Mouse (Mus musculus): ENCODE measurements around the gene Abraxas1.
A peak's percentile ranks its signal among the peaks of the same experiment; 100 is the strongest.

Gene Abraxas1

DNA sequence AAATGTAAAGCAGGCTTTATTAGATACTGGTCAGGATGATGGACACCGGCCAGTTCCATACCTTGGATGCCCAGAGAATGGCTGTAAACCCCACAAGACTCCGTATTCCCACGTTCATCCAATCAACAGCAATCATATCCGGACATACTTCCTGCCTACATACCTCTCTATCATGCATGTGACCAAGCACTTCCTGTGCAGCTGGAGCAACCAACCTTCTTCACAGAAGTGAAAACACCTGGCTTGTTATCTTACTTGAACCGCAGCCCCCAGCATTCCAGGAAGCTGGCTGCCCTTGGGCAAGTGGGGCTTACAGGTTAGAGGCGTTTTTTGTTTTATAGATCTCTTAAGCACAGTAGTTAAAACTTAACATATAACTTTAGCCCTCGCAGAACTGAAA lies 2.1 kb upstream of the Abraxas1 start:
- no peak for DNase-seq (ENCODE audit: low spot score)

DNA sequence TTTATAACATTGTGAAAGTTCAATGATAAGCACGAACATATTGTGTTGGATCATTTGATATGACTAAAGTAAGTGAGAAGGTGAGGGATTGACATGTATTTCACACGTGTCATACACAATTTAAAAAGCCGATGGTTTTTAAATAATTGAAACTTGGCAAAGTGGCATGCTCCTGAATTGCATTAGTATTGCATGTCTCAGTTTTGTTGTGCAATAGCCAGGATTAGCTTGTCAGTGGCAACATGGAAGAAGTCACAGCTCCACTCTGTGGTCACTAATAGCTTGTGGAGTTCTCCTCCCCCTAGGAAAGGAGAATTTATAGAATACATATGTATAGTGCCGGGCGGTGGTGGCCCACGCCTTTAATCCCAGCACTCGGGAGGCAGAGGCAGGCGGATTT lies 610 bp upstream of the Abraxas1 start:
- no peak for DNase-seq (ENCODE audit: low spot score)

DNA sequence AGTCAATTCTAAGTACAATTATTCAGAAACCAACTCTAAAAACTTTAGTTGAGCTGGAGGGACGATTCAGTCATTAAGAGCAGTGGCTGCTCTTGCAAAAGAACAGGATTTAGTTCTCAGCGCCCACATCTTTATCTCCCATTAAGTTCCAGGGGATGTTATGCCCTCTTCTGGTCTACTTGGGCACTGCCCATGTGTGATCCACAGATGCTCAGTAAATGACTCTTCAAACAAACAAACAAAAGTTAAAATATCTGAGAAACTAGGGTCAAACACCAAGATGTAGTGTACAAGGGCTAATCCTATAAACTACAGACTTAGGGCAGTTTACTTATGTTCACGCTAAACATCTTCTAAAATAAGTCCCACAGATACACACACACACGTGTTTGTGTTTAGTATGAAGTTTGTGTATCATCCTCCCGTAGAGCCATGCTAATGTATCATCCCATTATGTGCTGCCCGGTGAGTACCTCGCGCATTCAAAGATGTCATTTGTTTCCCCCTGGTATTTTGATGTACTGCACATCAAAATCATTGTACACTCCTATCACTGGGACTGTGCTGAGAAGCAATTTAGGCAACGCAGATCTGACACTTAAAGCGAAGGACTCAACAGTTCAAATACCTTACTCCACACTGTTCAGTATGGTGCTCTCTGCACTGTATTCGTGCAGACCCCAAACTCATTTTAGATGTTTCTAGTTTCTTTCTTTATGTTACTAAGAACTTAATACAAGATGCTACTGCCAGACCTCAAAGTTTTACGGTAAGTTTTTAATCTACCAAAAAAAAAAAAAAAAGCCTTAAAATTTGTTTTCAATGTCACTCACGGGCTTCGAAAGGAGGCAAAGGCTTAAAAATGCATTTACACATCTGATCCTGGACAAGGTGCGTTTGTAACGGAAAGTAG lies 941 bp downstream of the Abraxas1 start:
- DNase-seq (ENCODE audit: low spot score) = no peak

DNA sequence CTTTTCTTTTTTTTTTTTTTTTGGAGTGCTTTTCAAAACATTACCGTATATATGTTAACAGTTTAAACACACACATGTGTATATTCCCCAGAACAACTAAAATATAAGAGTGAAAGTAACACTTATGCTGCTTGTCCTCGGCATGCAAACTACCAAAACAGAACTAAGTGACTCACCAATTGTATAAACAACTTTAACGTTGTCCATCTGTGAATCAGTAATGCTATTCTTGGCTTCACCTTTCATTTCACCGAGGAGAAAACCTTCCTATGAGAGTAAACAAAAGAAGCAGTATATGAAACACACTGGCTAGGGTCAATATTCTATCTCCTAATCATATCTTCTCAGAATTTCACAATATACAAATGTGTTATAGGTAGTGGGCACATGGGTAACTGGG lies 2.4 kb downstream of the Abraxas1 start:
- DNase-seq (ENCODE audit: low spot score) = no peak

DNA sequence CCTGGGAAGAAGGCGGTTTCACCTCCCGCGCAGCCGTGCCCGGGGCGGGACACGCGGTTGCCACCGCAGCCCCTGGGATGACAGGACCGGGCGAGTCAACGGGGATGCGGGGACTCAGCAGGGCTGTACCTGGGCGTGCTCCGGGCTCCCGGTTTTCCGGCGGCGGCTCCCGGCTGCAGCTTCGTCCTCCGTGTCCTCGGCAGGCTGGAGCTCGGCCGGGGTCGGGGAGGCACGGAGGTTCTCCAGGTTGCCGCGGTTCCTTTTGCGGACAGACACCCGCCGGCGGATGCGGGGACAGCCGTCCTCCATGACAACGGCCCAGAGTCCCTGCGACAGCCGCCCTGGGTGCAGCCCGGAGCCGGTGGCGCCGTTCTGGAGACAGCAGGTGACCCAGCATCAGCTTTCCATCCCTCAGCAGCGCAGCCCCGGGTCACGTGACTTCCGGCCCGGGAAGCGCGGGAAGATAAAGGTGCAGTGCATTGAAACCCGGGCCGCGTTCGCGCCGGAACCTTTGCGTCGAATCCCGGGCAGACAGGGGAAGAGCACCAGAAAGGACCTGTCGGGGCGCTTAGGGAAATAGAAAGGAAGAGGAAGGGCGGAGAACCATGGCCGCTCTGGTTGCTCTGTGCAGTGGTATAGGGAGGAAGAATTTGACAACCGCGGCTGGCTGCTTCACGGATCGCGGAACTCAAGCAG lies 22.5 kb downstream of the Abraxas1 start, which contains the start of the genes Helq and Mrps18c:
Gene Helq (minus strand): TSS at position 434 of the 696 bp plus-strand sequence.
Gene Mrps18c (plus strand): TSS at position 463 of the 696 bp plus-strand sequence.
- DNase-seq (ENCODE audit: low spot score) = peak; percentile 93

DNA sequence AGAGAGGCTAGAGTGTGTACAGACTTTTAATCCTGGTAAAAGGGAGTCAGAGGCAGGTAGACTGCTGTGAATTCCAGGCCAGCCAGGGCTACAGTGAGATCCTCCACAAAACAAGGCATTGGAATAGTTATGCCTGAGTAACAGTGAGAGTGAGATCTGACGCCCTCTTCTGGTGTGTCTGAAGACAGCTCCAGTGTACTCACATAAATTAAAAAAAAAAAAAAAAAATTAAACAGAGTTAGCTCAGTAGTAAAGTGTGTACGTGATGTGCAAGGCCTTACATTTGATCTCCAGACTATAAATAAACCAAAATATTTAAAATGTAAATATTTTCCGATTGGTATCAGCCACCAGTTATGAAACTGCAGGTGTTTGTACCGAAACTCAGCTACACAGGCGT lies 26.7 kb downstream of the Abraxas1 start:
- no peak for DNase-seq (ENCODE audit: low spot score)

DNA sequence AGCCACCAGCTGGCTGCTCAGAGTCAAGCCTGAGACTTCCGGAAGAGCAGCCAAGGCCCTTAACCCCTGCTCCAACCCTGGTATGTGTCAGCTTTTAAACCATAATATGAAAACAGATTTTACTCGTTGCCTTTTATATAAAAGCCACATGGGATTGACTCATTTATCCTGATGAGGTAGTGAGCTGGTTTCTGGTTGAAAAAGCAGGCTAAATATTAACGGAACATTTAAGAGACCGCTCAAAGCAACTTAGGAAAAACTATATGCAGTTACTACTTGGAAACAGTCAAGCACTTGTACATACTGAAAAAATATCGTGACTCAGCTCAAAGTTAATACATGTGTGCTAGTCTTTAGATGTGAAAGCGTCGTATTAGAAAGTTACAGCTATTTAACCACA lies 28.5 kb downstream of the Abraxas1 start:
- DNase-seq (ENCODE audit: low spot score) = no peak

DNA sequence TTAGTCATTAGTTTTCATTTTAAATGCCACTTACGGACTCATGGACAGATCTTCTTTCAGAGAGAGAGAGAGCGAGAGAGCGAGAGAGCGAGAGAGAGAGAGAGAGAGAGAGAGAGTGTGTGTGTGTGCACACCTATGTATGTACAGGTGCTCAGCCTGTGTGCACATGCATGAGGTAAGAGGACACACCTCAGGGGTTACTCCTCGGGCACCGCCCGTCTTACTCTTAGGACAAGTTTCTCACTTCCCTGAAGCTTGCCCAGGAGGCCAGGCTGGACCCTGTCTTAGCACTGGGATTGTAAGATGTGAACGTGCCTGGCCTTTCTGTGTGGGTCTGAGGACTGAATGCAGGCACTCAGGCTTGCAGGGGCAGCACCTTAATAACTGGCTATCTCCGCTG lies 33.2 kb downstream of the Abraxas1 start:
- DNase-seq (ENCODE audit: low spot score) = no peak

DNA sequence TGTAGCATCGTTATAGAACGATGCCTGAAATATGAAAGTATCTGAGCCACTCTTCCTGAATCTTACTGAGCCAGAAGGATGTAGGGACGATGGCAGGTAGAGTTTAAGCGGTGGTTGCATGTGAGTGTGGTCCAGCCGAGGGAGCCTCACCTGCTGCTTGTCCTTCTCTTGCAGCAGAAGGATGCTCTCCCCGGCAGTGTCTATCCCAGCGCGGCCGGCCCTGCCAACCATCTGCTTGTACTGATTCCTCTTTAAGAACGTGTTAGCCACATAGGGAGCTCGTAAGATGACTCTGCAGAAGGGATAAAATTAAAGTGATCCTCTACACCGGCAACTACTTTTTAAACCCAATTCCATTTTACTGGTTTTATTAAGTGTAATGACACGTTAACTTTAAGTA lies 41.8 kb downstream of the Abraxas1 start:
- no peak for DNase-seq (ENCODE audit: low spot score)

DNA sequence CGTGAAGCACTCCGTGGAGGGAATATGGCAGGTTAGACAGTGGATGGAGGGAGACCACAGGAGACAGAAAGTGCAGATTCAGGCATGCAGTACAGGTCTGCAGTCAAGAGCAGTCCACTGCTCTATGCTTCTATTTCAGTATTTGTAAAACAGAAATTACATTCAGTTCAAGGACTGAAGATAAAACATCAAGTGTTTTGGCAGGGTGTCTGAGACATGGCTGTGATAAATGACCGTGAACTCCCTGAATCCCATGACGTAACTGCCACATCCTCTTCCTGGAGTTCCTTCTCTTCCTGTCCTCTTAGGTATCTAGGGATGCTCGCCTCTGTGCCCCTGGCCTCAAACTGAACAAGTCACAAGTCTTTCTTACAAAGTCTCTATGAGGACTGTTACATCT lies 43.9 kb downstream of the Abraxas1 start:
- DNase-seq (ENCODE audit: low spot score) = no peak

DNA sequence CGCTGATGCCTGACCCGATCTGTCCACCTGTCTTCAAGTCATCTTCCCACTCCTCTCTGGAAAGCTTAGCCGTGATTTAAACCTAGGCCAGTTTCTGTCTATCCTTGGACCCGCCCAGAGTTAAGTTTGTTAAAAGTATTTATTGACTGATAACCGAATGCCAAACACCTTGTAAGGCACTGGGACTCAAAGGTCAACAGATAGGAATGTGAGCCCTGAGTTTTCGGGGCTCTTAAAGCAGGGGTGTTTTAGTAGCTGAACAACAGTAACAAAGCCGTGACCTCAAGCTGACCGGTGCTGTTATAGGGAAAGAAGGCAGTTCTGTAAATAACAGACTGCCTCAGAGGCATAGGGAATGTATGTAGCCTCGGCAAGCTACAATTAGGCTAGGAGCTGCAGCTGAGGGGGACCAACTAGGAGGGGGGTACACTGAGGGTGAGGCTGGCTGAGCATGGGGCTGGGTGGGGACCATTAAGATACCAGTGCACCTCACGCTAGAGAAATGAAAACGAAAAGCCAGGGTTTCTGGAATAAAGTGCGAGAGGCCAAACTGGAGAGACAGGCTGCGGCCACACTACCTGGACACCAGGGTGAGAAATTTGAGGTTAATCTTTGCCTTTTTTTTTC lies 44.9 kb downstream of the Abraxas1 start:
- peak; percentile 21 for DNase-seq (ENCODE audit: low spot score)

DNA sequence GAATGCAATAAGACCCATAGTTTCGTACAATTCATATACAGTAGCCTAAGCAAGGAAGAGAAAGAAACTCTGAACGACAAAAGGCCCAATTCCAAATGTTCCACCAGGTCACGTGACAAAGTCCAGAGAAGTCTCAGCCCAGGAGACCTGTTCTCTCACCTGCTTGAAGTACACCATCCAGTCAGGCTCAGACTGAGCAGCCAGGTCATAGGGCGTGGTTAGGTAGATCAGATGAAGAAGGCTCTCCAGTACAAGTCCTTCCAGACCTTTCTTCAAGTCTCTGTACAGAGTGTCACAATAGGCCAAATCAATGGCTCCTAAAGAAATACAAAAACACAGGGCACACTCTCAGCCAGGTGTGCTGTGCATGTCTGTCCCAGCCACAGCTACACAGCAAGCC lies 49.2 kb downstream of the Abraxas1 start:
- no peak for DNase-seq (ENCODE audit: low spot score)

DNA sequence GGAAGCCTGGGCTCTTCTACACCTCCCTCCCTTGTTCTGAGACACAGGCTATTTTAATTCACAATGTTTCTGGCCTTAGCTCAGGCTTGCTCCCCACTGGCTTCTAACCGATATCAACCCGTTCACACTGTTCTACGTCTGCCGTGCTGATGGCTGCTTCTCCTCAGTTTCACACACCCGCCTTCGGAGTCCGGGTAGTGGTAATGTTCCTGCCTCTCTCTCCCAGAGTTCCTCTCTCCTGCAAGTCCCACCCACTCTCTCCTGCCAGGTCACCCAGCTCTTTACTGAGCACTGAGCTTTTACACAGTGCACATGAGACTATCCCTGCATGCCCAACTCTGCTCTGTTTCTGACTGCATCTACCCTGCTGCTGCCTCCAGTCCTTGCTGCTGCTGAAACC lies 54.7 kb downstream of the Abraxas1 start:
- no peak for DNase-seq (ENCODE audit: low spot score)

DNA sequence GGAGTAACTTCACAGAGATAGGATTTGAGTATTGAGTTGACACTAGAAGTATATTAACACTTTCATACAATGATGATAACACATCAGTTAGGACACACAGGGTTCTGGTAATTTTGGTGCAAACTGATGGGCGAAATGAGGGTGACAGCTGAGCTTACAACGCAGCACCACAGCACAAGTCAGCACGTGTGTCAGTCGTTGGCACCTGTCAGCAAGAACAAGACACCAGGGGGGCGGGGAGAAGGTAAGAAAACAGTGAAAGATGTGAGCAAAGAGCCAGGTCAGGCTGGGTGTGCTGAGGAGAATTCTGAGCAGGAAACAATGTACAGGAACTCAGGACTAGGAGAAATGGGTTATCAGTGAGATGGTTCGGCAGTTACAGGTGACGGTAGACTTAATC lies 59.0 kb downstream of the Abraxas1 start:
- DNase-seq (ENCODE audit: low spot score) = no peak

DNA sequence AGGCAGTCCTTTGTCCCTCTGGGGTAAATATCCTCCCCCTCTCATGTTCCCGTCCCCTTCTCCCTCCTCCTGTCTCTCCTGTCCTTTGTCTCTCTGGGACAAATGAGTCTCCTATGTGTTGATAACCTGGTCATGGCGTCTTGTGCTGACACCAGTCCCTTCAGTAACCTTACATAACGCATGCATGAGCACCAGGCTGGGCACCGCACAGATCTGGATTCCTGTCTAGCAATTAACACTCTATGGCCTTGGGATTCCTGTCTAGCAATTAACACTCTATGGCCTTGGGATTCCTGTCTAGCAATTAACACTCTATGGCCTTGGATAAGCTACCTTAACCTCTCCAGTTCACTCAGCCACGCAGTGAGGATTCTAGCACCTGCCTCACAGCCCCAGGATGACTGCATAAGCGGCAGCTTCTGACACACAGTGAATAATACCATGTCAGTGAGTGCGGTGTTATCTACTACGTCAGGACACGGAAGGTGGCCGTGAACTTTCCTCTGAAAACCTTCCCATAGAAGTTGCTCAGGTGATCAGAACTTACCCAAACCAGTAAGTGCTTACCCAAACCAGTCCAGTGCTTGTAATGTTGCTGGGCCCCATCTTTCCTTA lies 60.6 kb downstream of the Abraxas1 start:
- no peak for DNase-seq (ENCODE audit: low spot score)

DNA sequence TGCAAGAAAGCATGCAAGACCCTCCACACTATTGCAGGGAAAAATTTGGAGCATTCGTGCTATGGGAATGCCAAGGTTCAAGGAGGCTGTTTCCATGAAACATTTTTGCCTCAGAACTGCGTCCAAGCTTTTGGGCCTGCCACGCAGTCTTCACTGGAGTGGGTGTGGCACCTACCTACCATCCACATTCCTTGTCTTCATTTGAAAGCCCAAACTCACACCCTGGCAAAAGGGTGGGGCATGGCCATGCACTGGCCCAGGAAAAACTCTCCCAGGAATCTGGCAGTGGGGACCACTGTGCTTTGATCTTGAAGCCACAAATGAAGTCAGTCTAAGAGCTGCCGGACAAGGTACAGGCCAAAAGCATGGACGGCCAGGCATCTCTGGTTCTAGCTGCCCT lies 62.6 kb downstream of the Abraxas1 start:
- DNase-seq (ENCODE audit: low spot score) = no peak

Data from yolk sac, embryonic 10.5 days (tissue).